Mouse (Mus musculus): ENCODE measurements around the gene 4933407L21Rik.

GRCm38 (mm10) chr1:85896781-85897700, 31.2 kb upstream of the 4933407L21Rik start:
- TF ChIP-seq CTCF (IDR thresholded peaks at IDR 0.05; ENCODE audit: control insufficient read depth, insufficient read depth, low read length) (no peak), POLR2A (IDR thresholded peaks at IDR 0.05; ENCODE audit: borderline replicate concordance, control insufficient read depth, low read depth, low read length) (no peak)

All from bone marrow, adult 2 months (tissue).